Mouse (Mus musculus) midbrain, postnatal 0 days (tissue): ENCODE measurements at regions not wholly inside any gene's neighbourhood (a gene's known extent, or its start where the extent isn't known, plus 50 kb on each side); places are given as distances from the start of the nearest gene placed in this dataset.

Experiments used
- ATAC-seq: fragments of 200-750 bp; cut with Nextera tagmentation; 2 replicates; pipeline ENCODE4 v1.8.0; 2017; ENCODE audit warnings: moderate number of reproducible peaks, mild to moderate bottlenecking, moderate TSS enrichment, moderate library complexity; ENCODE audit not compliant: low FRiP score
- DNase-seq: peaks from one replicate; pipeline ENCODE4 v3.0.0-alpha.2; 2015; ENCODE audit warnings: low spot score
- H3K27ac ChIP-seq: fragments of 300-500 bp; sonication (generic); 2 replicates; pipeline ENCODE4 v1.5.1; 2014; ENCODE audit warnings: low read depth, mild to moderate bottlenecking, low read length, mixed read lengths
- H3K27me3 ChIP-seq: fragments of 300-500 bp; sonication (generic); 2 replicates; pipeline ENCODE4 v1.6.1; 2014; ENCODE audit warnings: low read length, control low read depth, mixed read lengths; ENCODE audit not compliant: insufficient read depth
- H3K36me3 ChIP-seq: fragments of 300-500 bp; sonication (generic); 2 replicates; pipeline ENCODE4 v1.6.1; 2014; ENCODE audit warnings: low read length, control low read depth, mixed read lengths; ENCODE audit not compliant: insufficient read depth
- H3K4me1 ChIP-seq: fragments of 300-500 bp; sonication (generic); 2 replicates; pipeline ENCODE4 v1.6.1; 2014; ENCODE audit warnings: mild to moderate bottlenecking, control low read depth, antibody characterized with exemption, low read length, mixed read lengths; ENCODE audit not compliant: insufficient read depth
- H3K4me2 ChIP-seq: fragments of 300-500 bp; sonication (generic); 2 replicates; pipeline ENCODE4 v1.6.1; 2014; ENCODE audit warnings: low read depth, mild to moderate bottlenecking, low read length, mixed read lengths; ENCODE audit not compliant: poor library complexity, severe bottlenecking
- H3K4me3 ChIP-seq: fragments of 300-500 bp; sonication (generic); 2 replicates; pipeline ENCODE4 v1.5.1; 2014; ENCODE audit warnings: low read depth, mild to moderate bottlenecking, low read length, moderate library complexity
- H3K9ac ChIP-seq: fragments of 300-500 bp; sonication (generic); replicated peaks from 2 replicates; pipeline ENCODE4 v1.6.1; 2014; ENCODE audit warnings: mild to moderate bottlenecking, low read length, moderate library complexity, mixed read lengths; ENCODE audit not compliant: poor library complexity, severe bottlenecking
- H3K9me3 ChIP-seq: fragments of 300-500 bp; sonication (generic); 2 replicates; pipeline ENCODE4 v1.6.1; 2016; ENCODE audit warnings: low read length, control low read depth
- CTCF ChIP-seq: IDR thresholded peaks from 2 replicates; pipeline ENCODE4 v1.5.1; 2016; ENCODE audit warnings: antibody characterized with exemption, mild to moderate bottlenecking
- whole genome bisulfite sequencing: fragments of 180-500 bp; shearing (Covaris S2); extraction: QIAGEN DNeasy Blood & Tissue Kit; methylation state at CpG from one replicate; pipeline ENCODE4 v1.1.7; 2014; 5-methylcytosine and 5-hydroxymethylcytosine counted together

GRCm38 (mm10) chr11:117059120-117059519, 55.8 kb upstream of the Sec14l1 start:
- Histone ChIP-seq H3K4me2 (no peak overlapping the region), H3K4me3 (no peak overlapping the region), H3K27me3 (no peaks in the 10 kb centered on the region), H3K9ac (no peak overlapping the region), H3K4me1 (0 out of 2 replicates have a peak, but pooled peaks cover 3% of the 10 kb centered on the region), H3K27ac (peak overlapping the region; percentile 76; the same call in 1 of the 2 replicates), H3K9me3 (no peaks in the 10 kb centered on the region), H3K36me3 (no peaks in the 10 kb centered on the region)
- ATAC-seq: no peak
- TF ChIP-seq CTCF: no peak
- DNase-seq: no peak
- 39% methylated on average over 8 of the region's 8 CpGs for WGBS

- no peaks in the 10 kb centered on the region for H3K27me3 ChIP-seq
- H3K9ac ChIP-seq: no peak overlapping the region
- peak overlapping the region; percentile 32 for H3K4me2 ChIP-seq
- DNase-seq: peak; percentile 66
- 0 out of 2 replicates have a peak, but pooled peaks cover 3% of the 10 kb centered on the region for H3K4me1 ChIP-seq
- H3K4me3 ChIP-seq: no peak overlapping the region
- no peaks in the 10 kb centered on the region for H3K36me3 ChIP-seq
- H3K9me3 ChIP-seq: no peaks in the 10 kb centered on the region
- TF ChIP-seq CTCF: peak; percentile 5; the same call in 1 of the 2 replicates
- H3K27ac ChIP-seq: peak overlapping the region; percentile 76
- WGBS: 3% methylated on average over 19 of the region's 19 CpGs
- no peak for ATAC-seq
These were observed 54.8 kb upstream of the Sec14l1 start for GRCm38 (mm10) chr11:117059981-117060705.

- H3K36me3 ChIP-seq: no peaks in the 10 kb centered on the region
- ATAC-seq (no peak), DNase-seq (no peak)
- no peak overlapping the region for H3K9ac ChIP-seq
- H3K4me2 ChIP-seq: peak overlapping the region; percentile 20; the same call in 1 of the 2 replicates
- H3K27ac ChIP-seq: peak overlapping the region; percentile 76
- WGBS: 31% methylated on average over 7 of the region's 9 CpGs
- H3K9me3 ChIP-seq: no peaks in the 10 kb centered on the region
- TF ChIP-seq CTCF: peak; percentile 26; the same call in 1 of the 2 replicates
- no peak overlapping the region for H3K4me3 ChIP-seq
- 0 out of 2 replicates have a peak, but pooled peaks cover 3% of the 10 kb centered on the region for H3K4me1 ChIP-seq
- no peaks in the 10 kb centered on the region for H3K27me3 ChIP-seq
These were observed 54.1 kb upstream of the Sec14l1 start for GRCm38 (mm10) chr11:117060706-117061337.

- Histone ChIP-seq H3K4me2 (no peak overlapping the region), H3K4me1 (0 out of 2 replicates have a peak, but pooled peaks cover 3% of the 10 kb centered on the region), H3K9me3 (no peaks in the 10 kb centered on the region), H3K9ac (no peak overlapping the region), H3K36me3 (no peaks in the 10 kb centered on the region), H3K27ac (no peak overlapping the region), H3K4me3 (no peak overlapping the region), H3K27me3 (no peaks in the 10 kb centered on the region)
- no peak for DNase-seq
- ATAC-seq: no peak
- no peak for TF ChIP-seq CTCF
- whole genome bisulfite sequencing: 22% methylated on average over 14 of the region's 14 CpGs
These were observed 52.0 kb upstream of the Sec14l1 start for GRCm38 (mm10) chr11:117062772-117063499.
